Mouse (Mus musculus): ENCODE measurements around the gene Atpaf2. TPM values are rescaled to one million over a fixed set of nuclear protein-coding genes. Genes with fewer than 3 reads are reported as not detected.

Atpaf2 gene
- polyA plus RNA-seq, 1 experiment from 2014 or later = 36.5 TPM

DNA sequence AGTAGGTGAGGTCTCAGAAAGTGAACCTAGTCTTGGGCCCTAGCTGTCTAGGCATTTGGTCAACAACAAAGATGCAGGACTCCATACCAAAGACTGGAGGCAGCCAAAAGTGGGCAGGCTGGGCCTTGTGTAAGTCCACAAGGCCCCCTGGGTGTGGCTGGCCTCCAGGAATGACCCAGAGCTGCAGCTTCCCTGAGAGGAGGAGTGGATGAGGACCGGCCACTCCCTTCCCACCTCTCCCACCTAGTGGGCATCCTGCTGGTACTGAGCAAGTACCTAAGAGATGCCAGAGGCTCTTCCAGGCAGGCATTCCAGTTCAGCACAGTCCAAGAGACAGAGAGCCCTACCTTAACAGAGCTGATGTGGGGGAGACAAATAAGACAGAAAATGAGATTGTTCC lies 58.3 kb downstream of the Atpaf2 start:
- Histone ChIP-seq H3K9ac (no peak overlapping the region), H3K4me2 (replicated peaks) (no peak overlapping the region), H3K36me3 (no peaks in the 10 kb centered on the region), H3K4me1 (no peaks in the 10 kb centered on the region), H3K27ac (no peak overlapping the region), H3K9me3 (no peaks in the 10 kb centered on the region), H3K4me3 (no peak overlapping the region), H3K27me3 (replicated peaks) (no peaks in the 10 kb centered on the region)
- 85% methylated on average over 1 of the region's 1 CpGs for WGBS
- no peak for ATAC-seq (ENCODE audit: low FRiP score, low read depth)

DNA sequence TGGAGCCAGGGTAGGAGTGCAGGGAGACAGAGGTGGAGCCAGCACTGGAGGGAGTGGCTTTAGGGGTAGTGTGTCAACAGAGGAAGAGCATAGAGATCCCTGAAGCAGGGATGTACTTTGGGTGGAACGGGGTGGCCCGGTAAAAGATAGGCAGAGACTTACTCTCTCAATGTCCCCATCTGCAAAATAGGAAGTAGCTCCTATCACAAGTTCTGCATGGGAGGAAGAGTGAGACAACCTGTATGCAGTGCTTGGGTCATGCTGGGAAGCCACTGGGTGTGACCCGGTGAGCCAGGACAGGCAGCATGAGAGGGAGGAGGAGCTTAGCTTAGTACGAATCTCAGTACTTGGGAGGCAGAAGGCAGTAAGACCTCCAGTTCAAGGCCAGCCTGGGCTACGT lies 59.1 kb downstream of the Atpaf2 start:
- Histone ChIP-seq H3K27me3 (replicated peaks) (no peaks in the 10 kb centered on the region), H3K4me2 (replicated peaks) (no peak overlapping the region), H3K36me3 (no peaks in the 10 kb centered on the region), H3K4me3 (no peak overlapping the region), H3K27ac (no peak overlapping the region), H3K4me1 (no peaks in the 10 kb centered on the region), H3K9me3 (no peaks in the 10 kb centered on the region), H3K9ac (no peak overlapping the region)
- ATAC-seq (ENCODE audit: low FRiP score, low read depth) = no peak
- WGBS = 74% methylated on average over 5 of the region's 5 CpGs

DNA sequence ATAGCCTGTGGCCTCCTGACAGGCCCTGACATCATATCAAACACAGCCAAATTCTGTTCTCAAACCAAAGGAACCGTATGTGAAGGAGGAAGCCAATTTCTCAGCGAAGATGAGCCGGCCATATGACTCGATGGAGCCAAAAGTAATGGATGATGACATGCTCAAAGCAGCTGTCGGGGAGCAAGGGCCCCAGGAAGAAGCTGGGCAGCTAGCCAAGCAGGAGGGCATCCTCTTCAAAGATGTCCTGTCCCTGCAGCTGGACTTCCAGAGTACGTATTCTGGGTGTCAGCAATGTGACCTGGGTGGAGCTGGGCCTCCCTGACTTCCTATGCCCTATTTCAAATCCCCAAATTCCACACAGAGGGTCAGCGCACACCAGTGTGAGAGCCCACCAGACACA lies 59.7 kb downstream of the Atpaf2 start:
- 78% methylated on average over 7 of the region's 7 CpGs for WGBS
- ATAC-seq (ENCODE audit: low FRiP score, low read depth) = no peak

DNA sequence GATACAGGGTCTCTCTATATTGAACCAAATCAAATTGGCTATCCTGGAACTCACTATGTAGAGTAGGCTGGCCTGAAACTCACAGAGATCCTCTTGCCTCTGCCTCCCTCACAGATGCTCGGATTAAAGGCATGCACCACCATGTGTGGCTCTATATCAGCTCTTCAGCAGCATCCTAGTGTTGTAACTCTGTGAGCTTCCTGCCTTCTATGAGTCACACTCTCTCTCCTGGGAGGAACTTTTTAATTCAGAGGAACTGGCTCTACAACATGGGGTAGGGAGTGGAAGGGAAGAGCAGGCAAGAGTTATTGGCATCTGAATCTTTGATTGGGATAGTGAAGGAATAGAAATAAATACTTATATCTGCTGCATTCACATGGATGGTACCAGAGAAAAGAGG lies 61.1 kb downstream of the Atpaf2 start:
- Histone ChIP-seq H3K4me1 (peaks cover 2% of the 10 kb centered on the region), H3K4me3 (no peak overlapping the region), H3K27ac (no peak overlapping the region), H3K9me3 (no peaks in the 10 kb centered on the region), H3K4me2 (replicated peaks) (no peak overlapping the region), H3K9ac (no peak overlapping the region), H3K27me3 (replicated peaks) (no peaks in the 10 kb centered on the region), H3K36me3 (no peaks in the 10 kb centered on the region)
- no peak for ATAC-seq (ENCODE audit: low FRiP score, low read depth)
- WGBS = 49% methylated on average over 1 of the region's 1 CpGs

More for the DNA sequence above, 59.7 kb downstream of the Atpaf2 start:
- H3K36me3 ChIP-seq = no peaks in the 10 kb centered on the region
- H3K9me3 ChIP-seq = no peaks in the 10 kb centered on the region
- H3K27ac ChIP-seq = no peak overlapping the region
- no peaks in the 10 kb centered on the region for H3K27me3 ChIP-seq (replicated peaks)
- H3K4me3 ChIP-seq = no peak overlapping the region
- no peak overlapping the region for H3K9ac ChIP-seq
- H3K4me1 ChIP-seq = no peaks in the 10 kb centered on the region
- no peak overlapping the region for H3K4me2 ChIP-seq (replicated peaks)

GRCm38 (mm10) chr11:60355952-60356351 lies 62.3 kb downstream of the Atpaf2 start:
- peaks cover 12% of the 10 kb centered on the region for H3K4me1 ChIP-seq
- WGBS = 89% methylated on average over 2 of the region's 2 CpGs
- H3K36me3 ChIP-seq = no peaks in the 10 kb centered on the region
- no peak overlapping the region for H3K9ac ChIP-seq
- H3K4me3 ChIP-seq = no peak overlapping the region
- no peak overlapping the region for H3K4me2 ChIP-seq (replicated peaks)
- no peak for ATAC-seq (ENCODE audit: low FRiP score, low read depth)
- H3K27ac ChIP-seq = no peak overlapping the region
- no peaks in the 10 kb centered on the region for H3K9me3 ChIP-seq
- H3K27me3 ChIP-seq (replicated peaks) = no peaks in the 10 kb centered on the region

- no peaks in the 10 kb centered on the region for H3K36me3 ChIP-seq
- peaks cover 12% of the 10 kb centered on the region for H3K4me1 ChIP-seq
- H3K4me3 ChIP-seq = peak within 1 kb of the TSS; percentile 70
- WGBS = under 1% methylated on average over 57 of the region's 57 CpGs
- ATAC-seq (ENCODE audit: low FRiP score, low read depth) = peak; percentile 100
- no peak within 1 kb of the TSS for H3K27ac ChIP-seq
- H3K4me2 ChIP-seq (replicated peaks) = peak within 1 kb of the TSS; percentile 89
- H3K27me3 ChIP-seq (replicated peaks) = no peaks in the 10 kb centered on the region
- H3K9ac ChIP-seq = peak within 1 kb of the TSS; percentile 73
- H3K9me3 ChIP-seq = no peaks in the 10 kb centered on the region
These were observed 65.5 kb downstream of the Atpaf2 start, which contains the start of the genes Tom1l2 and Drc3 for GRCm38 (mm10) chr11:60352559-60353411. Gene Tom1l2 (minus strand): TSS chr11:60352905. Gene Drc3 (plus strand): TSS chr11:60353329.

DNA sequence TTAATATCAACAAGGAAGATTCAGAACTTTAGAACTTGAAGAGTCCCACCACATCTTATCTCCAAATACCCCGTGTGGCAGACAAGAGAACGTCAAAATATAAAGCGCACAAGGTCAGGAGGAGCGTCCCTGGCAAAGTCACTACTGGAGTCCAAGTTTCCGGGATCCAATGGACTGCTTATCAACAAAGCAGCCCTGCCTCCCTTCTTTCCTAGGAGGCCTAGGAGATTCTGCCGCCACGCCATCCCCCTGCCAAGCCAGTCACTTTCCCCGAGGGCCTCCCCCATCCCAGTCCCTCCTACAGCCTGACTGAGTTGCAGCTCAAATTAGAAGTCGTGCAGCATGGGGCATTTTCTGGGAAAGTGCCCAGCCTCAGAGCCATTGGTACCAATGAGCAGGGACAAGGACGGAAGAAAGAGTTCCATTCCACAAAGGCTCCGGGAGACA lies 66.3 kb downstream of the Atpaf2 start:
- no peak overlapping the region for H3K27ac ChIP-seq
- H3K4me2 ChIP-seq (replicated peaks) = peak overlapping the region; percentile 89
- ATAC-seq (ENCODE audit: low FRiP score, low read depth) = no peak
- H3K4me3 ChIP-seq = peak overlapping the region; percentile 70
- H3K36me3 ChIP-seq = no peaks in the 10 kb centered on the region
- H3K4me1 ChIP-seq = peaks cover 12% of the 10 kb centered on the region
- H3K9ac ChIP-seq = peak overlapping the region; percentile 73
- H3K9me3 ChIP-seq = no peaks in the 10 kb centered on the region
- H3K27me3 ChIP-seq (replicated peaks) = no peaks in the 10 kb centered on the region
- 29% methylated on average over 11 of the region's 11 CpGs for WGBS

DNA sequence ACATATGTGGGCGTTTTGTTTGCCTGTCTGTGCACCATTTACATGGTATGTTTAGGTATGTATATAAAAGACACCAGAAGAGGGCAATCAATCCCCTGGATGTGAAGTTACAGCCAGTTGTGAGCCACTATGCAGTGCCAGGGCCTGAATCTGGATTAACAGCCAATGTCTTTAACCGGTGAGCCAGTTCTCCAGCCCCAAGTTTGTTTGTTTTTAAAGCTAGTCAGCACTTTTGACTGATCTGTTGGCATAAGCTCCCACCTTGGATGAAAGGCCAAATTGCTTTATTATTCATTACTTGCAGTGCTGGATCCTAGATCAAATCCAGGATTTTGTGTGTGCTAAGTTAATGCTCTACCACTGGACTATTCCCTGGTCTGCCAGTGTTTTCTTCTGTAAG lies 66.9 kb downstream of the Atpaf2 start:
- Histone ChIP-seq H3K27ac (no peak overlapping the region), H3K27me3 (replicated peaks) (no peaks in the 10 kb centered on the region), H3K4me3 (peak overlapping the region; percentile 70; the same call in 1 of the 2 replicates), H3K9ac (peak overlapping the region; percentile 73; the same call in 1 of the 2 replicates), H3K36me3 (no peaks in the 10 kb centered on the region), H3K4me2 (replicated peaks) (peak overlapping the region; percentile 89), H3K4me1 (peaks cover 12% of the 10 kb centered on the region), H3K9me3 (no peaks in the 10 kb centered on the region)
- WGBS = 53% methylated on average over 2 of the region's 2 CpGs
- ATAC-seq (ENCODE audit: low FRiP score, low read depth) = no peak

Other genes with a start within 250 kb of the Atpaf2 start
- gene Srebf1, start 195.9 kb downstream of the Atpaf2 start, polyA plus RNA-seq (2016; fragmentation: Nextera tagmentation; extraction: Ambion mirVana) = 50.0 and 50.9 TPM in 2 replicates
- 43.3 and 46.7 TPM in 2 replicates for gene Tom1l2, start 65.6 kb downstream of the Atpaf2 start, polyA plus RNA-seq (2016; fragmentation: Nextera tagmentation; extraction: Ambion mirVana)
- gene Drc3, start 65.1 kb downstream of the Atpaf2 start, polyA plus RNA-seq (2016; fragmentation: Nextera tagmentation; extraction: Ambion mirVana) = 1.9 and 2.6 TPM in 2 replicates
- gene Gid4, start 1.3 kb downstream of the Atpaf2 start, polyA plus RNA-seq (2016; fragmentation: Nextera tagmentation; extraction: Ambion mirVana) = 24.4 and 25.5 TPM in 2 replicates
- 103 TPM in 2 replicates for gene Drg2, start 36.1 kb upstream of the Atpaf2 start, polyA plus RNA-seq (2016; fragmentation: Nextera tagmentation; extraction: Ambion mirVana)
- 0.05 and 0.13 TPM in 2 replicates for gene Myo15, start 50.9 kb upstream of the Atpaf2 start, polyA plus RNA-seq (2016; fragmentation: Nextera tagmentation; extraction: Ambion mirVana)
- 28.5 and 34.9 TPM in 2 replicates for gene Alkbh5, start 117.9 kb upstream of the Atpaf2 start, polyA plus RNA-seq (2016; fragmentation: Nextera tagmentation; extraction: Ambion mirVana)